Mouse (Mus musculus) fibroblast of lung, adult 2 months (primary cell): Measurements from ENCODE around the gene Zkscan6.
A peak's percentile ranks its signal among the peaks of the same experiment; 100 is the strongest.

Source experiments
- DNase-seq: peaks from one replicate; pipeline ENCODE4 v3.0.0-alpha.2; 2011; ENCODE audit warnings: low read depth

Zkscan6 gene

DNA sequence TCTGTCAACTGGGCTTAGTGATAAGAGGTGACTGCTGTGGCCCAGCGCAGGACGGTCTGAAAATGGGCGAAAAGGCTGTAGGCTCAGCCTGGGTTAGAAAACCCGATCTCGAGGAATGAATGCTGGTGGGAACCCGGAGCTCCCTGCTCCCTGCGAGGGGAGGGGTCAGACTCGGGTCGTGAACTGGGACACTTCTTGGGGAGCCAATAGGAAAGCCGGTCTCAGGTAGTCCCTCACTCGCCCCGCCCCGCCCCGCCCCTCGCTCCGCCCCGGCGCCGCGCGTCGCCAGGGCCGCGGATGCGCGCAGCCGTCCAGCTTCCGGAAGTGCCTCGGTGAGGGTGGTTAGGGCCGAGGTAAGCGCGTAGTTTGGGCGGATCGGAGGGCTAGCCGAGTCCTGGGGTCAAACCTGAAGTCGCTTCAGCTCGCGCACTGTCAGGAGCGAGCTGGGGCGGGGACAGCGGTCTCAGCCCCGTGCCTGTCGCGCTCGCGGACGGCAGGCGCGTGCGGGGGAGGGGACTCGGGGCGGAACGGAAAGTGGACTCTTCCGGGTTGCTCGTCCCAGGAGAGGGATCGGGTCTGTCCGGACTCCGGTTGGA lies at the start of gene Zkscan6:
Gene Zkscan6 (plus strand): TSS at position 267 of the 596 bp plus-strand sequence.
- DNase-seq: peak; percentile 72

DNA sequence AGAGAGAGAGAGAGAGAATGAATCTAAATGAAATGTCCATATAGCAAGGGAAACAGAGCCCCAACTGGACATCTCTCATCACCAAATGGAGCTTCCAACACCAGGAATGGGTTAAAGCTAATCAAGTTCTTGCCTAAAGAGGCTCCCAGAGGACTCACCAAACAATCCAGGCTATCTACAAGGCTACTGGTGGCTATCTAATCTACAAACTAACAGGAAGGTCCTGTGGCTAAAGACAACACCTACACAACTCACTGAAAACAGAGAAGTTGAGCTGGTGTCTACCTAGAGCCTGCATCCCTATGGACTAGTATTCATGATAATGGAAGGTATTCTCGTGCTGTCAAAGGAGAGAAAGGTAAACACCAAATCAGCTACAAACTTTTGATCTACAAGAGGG lies 47.6 kb upstream of the Zkscan6 start:
- no peak for DNase-seq

DNA sequence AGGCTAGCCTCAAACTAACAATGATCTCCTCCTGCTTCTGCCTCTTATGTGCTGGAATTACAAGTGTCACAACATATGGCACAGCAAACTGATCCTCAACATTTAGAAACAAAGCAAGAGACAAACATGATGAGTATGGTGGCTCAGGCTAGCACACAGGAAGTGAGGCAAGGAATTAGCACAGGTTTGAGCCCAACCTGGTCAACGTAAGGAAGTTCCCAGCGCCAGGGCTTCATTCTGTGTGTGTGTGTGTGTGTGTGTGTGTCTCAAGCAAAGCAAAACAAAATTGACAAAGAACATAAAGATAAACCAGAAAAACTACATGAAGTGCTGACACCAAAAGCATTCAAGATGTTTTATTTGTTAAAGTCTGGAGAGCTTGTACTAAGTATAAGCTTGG lies 46.1 kb upstream of the Zkscan6 start:
- DNase-seq: no peak

DNA sequence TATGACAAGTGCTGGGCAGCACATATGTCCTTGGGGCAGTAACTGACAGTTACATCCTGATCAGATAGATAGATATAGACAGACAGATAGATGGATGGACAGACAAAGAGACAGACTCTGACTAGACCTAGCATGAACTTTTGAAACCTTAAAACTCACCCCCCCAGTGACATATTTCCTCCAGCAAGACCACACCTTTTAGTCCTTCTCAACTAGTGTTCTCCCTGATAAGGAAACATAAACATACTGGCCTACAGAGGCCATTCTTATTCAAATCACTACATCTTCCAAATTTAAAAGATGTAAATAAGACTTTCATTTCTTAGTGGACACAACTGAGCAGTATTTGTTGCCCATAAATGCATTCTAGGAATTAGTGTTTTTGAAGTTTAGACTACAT lies 38.5 kb upstream of the Zkscan6 start:
- DNase-seq: no peak

DNA sequence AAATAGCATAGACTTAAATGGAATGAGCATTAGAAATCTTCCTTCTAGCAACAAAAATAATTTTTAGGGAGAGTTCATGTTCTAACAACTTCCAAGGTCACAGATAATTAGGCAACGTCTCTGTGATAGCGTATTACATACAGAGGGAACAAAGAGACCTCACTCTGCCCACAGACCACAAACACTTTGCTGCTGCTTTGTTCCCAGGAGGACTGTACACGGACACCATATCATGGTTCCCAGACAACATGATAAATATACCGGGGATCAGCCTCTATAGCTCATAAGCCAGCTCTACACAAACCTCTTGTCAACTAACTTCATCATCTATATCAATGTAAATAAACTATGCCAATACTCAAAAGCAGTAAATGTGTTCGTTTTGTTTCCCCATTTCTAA lies 37.0 kb upstream of the Zkscan6 start:
- DNase-seq: no peak

DNA sequence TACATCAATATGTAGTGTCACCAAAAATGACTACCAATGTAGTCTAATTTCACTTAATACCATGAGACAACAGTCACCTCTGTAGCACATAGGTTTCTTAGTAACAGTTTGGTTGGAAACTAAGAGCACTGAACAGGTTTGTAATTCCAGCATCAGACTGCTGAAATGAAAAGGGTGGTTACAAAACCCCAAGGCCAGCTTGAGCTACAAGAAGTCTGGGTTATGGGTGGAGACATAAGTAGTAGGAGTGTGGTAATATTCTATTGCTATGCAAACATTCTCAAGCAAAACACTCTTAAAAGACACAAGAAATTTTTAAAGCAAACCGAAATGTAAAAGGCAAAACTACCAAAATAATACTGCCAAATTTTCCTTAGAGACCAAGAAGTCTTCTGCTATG lies 35.4 kb upstream of the Zkscan6 start:
- DNase-seq: no peak

DNA sequence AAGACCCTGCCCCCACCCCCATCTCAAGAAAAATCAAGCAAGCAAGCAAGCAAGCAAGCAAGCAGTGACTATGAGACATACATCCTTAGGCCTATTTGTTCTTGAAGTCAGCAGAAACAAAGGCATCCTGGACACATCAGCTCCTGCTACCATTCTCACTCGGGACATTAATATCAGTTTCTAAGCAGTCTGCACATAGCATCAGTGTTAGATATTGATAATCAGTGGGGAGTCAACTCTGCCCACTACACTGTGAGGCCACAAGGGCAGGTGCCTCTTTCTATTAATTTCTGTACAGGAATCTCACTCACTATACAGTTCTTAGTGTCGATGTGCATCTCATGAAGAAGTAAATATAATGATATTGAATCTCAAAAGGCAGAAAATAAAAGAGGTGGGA lies 33.4 kb upstream of the Zkscan6 start:
- DNase-seq: no peak

DNA sequence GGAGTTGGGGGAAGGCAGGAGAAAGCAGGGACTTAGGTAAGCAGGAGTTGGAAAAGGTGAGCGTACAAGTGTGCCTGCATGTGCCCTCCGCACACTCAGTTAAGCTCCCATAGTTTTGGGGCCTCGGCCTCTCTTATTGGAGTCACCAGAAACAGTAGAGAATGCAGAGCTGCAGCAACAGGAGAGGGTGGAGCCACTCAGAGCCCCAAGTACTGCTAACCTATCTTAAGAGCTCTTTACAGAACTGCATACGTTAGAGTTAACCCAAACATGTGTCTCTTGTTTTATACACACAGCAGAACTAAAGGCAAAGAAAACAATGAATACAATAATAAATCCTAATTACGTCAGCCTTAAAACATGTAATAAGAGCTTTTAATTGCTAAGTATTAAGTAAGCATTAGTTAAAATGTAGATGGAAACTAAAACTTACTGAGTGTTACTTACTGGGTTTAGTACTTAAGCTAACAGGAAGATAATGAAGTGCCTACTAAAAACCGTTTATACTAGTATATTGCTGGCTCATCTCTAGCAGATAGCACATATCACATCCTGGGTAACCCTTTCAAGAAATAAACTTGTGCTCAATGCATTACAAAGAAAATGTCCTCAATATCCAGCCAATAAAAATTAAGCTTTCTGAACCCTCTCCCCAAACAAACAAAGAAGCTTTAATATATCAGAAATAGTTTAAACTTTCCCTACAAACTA lies 32.9 kb upstream of the Zkscan6 start:
- DNase-seq: no peak

DNA sequence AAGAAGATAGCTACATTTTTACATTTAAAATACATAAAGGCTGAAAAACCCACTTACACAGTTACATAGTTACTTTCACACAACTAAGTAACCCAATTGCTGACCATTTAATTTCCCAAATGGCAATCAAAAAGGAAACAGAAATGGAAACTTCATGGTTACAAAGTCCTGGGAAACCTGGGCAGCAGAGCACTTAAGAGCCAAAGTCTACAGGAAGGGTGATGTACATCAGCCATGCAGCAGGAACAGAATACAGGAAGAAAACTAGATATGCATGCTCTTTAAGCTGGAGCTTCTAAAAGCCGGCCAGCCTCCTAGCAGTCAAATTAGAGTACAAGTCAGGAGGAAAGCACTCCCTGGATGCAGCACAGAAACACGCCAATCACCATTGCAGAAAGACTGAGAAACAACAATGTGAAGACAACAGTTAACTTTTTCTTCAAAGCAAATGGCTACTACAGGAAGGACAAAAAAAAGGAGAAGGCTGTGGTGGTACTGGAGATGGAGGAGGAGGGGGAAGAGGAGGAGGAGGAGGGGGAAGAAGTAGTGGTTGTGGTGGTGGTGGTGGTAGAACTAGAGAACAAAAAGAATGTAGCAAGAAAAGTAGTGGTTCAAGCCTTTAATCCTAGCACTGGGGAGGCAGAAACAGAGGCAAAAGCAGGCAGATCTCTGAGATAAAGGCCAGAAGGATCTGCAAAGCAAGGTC lies 29.9 kb upstream of the Zkscan6 start:
- no peak for DNase-seq

DNA sequence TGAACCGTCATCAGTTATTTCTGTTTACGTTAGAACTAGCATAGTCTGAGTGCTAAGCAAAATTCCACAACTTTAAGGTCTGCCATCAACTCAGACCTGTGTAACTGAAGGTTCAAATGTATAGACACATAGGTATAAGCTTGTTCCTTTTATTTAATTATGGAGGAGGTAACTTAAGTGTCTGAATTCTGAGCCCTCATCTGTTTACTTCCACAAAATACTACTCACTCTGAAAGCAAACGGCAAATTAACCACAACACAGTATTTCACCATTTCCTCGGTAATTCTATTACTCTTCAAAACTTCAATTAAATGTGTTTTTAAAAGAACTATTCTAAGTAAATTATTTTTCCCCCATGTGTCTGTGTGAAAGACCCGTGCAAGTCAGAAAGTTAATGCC lies 29.2 kb upstream of the Zkscan6 start:
- no peak for DNase-seq

DNA sequence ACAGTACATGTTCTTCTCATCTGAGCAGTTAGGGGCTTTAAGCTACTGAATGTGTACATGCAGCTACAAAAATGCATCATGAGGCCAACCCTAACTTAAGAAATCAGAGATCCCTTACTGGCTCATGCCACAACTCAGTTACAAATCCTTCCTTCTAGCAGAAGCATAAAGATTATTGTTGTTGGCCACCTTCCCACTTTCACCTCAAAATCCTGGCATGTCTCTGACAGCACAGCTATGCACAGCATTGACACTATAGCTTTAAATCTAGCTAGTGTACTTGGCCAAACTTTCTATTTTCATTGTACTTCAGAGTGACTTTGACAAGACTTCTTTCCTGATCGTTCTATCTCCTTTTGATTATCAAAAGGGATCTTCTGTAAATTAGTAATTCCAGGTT lies 27.9 kb upstream of the Zkscan6 start:
- DNase-seq: no peak

DNA sequence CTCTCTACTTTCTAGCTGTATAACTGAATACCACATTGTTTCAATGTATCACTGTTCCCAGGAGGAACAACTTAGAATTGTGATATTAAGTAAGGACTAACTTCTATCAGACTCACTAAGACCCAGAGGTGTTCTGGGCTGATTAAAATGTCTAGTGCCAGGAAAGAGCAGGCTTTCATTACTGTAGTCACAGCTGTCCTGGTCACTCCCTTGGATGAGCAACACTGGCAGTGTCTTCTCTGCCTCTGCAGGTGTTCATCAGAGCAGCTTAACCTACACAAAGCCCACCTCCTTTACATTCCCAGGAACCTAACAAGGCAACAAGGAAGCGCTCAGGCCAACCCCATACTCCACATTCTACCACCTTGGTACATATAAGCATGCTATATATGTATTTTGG lies 27.4 kb upstream of the Zkscan6 start:
- DNase-seq: no peak

DNA sequence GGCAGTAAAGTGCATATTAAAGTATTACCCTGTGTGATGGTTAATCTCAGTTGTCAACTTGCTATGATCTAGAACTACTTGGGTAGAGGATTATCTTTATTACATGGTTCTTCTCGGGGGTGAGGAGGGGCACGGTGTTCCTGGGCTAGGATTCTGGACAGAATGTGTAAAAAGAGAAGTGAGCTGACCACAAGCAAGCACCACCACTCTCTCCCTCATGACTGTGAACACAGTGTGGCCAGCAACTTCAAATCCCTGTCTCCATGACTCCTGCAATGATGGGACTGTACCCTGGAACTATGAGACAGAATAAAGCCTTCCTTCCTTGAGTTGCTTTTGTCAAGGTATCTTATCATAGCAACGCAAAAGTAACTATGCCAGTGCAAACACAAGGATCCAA lies 25.4 kb upstream of the Zkscan6 start:
- no peak for DNase-seq

DNA sequence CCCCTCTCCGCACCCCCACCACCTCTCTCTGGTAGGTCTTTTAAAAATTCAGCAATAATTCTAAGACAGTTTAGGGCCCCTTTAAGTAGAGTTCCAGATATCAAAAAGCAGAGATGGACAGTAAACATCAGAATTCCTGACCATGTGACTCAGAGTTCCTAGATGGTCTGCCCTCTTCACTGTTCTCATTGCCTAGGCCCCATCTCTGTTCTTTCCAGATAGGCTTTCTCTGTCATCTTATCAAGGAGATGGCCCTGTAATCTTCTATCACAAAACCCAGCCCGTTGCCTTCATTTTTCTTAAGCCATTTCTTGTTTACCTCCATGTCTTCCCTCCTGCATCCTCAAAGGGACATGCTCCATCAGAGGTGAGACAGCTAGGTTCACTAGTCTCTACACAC lies 20.8 kb upstream of the Zkscan6 start:
- no peak for DNase-seq

DNA sequence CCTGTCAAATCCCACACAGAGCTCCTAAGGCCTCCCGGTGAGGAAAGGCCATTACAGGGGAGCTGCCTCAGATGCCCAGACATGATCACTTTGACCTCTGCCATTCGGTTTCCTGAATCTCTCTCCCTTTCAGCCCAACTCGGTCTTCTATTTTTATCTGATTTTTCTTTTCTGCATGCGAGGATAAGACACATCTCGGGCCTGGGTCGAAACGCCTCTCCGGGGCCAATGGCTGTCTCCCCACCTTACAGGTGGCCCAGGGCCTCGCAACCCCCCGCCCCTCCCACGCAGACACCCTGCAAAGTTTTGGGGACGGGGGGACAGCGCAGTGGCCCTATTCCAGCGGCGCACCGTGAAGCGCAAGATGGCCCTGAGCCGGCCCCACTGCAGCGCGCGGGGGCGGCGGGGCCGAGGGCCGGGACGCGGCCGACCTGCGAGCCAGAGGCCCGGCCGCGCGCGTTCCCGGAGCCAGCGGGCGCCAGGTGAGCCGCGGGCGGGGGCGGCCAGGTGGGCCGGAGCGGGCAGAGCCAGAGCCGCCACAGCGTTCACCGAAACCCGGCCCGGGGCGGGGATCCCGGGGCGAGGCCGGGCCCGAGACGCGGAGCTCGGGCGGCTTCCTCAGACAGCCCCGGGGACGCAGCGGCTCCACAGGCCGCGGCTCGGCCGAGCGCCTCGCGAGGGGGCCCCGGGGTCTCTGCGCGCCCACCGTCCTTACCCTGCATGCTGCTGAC lies 19.4 kb upstream of the Zkscan6 start:
- DNase-seq: no peak

DNA sequence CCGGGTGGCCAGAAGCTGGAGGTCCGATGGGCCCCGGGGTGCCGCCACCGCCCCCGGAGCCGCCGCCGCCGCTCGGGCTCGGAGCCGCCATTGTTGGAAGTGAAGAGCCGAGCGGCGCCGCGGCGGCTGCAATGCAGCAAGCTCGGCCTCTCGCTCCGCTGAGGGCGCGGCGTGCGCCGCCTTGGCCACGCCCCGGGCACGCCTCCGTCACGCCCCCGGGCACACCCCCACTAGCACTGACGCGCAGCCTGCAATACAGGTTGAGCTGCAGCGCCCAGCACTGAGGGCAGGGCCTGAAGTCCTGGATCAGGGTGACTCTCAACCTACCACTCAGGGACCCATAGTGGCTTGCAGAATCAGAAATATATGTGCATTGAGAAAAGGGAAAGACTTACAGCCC lies 18.8 kb upstream of the Zkscan6 start, which contains the start of gene Map2k4:
Gene Map2k4 (minus strand): TSS at position 144 of the 400 bp plus-strand sequence.
- peak; percentile 89 for DNase-seq

DNA sequence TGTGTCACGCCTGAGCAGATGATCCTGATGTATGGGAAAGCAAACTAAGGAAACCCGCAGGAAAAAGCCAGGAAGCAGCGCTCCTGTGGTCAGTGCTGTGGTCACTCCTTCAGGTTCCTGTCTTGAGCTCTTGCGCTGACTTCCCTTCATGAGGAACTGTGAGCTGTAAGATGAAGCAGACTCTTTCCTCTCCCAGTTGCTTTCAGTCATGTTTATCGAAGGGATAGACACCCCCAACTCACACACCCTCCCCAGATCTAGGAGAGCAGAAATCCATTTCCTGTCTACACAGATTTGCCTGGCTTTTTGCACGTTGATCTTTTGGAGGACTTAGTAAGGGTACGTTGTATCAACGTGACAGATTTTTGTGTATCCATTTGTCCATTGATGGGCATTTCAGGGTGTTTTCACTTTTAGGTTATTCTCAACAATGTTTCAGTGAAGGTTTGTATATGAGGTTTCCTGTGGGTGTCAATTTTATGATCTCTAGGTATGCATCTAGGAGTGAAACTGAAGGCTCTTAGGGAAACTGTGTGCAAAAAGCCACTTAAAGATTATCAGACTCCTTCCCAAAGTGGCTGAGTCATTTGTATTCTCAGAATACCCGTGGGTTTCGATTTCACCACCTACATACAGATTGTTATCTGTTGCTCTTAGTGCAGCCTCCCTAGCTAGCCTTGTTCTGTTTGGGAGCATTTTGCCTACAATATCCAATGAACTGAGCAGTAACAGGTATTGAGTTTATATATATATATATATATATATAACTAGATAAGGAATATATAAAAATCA lies 12.4 kb upstream of the Zkscan6 start:
- DNase-seq: no peak

DNA sequence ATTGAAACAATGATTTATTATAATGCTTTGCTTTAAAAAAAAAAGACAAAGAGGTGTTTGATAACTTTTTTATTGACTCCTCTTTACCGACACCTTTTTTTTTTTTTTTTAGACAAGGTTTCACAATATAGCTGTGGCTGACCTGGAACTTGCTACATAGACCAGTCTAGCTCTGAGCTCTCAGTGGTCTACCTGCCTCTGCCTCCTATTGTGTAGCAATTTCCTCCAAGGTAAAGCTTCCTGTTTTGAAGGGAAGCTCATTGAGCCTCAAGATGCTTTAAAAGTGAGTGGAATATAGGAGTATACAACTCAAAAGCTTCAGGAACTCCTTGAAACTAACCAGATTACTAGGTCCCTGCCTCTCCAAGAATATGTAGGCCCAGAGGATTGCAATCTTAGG lies 11.1 kb upstream of the Zkscan6 start:
- no peak for DNase-seq

DNA sequence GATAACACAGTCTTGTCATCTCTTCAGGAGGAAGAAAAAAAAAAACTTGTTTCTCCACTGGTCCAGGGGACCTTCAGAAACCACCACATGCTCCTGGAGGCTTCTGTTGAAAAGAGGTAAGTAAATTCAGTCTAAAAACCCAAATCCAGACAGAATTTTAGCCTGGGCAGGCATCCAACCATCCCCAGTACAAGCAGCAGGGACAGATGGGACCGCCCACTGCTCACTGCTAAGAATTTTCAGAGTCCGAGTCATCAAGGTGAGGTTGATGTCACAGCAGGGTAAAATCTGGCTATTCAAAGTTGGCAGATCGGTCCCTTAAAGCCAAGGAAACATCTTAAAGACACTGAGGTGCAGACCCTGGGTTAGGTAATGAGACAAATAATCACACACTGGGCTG lies 5.1 kb upstream of the Zkscan6 start:
- no peak for DNase-seq

DNA sequence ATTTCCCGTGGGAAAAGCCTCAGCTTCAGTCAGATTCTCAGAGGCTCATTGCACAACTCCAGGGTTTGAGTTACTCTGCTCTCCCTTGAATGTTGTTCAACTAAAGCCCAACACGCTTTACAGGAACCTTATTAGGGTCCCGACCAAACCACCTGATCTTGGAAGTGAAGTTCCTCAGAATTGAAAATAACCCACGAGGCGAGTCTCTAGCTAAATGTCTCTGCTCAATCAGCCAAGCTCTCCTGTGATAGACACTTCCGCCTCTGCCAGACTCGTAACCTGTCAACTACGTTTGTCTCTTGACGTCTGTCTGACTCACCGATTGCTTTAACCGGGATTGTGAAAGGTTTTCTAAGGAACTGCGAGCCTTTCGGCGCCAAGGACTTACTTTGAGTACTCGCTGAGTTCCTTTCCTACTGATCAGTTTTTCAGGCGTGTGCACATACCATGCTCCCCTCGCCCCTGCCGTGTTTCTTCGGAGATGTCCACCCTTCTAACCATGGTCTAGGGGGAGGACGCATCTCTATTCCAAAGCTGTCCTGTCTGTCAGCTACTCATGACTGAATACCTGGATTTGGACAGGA lies 562 bp upstream of the Zkscan6 start:
- peak; percentile 87 for DNase-seq

DNA sequence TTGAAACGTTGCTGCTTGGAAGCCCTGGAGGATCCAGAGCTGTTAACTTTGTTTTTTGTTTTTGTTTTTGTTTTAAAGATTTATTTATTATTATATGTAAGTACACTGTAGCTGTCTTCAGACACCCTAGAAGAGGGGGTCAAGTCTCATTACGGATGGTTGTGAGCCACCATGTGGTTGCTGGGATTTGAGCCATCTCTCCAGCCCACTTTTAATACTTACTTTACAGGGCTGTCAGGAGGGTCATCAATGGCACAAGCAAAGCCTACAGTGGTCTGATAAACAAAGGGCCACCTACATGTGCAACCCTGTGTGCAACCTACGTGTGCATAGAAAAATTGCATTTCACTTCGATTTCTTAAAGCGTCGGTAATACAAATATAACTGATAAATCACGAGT lies 626 bp downstream of the Zkscan6 start:
- DNase-seq: no peak

DNA sequence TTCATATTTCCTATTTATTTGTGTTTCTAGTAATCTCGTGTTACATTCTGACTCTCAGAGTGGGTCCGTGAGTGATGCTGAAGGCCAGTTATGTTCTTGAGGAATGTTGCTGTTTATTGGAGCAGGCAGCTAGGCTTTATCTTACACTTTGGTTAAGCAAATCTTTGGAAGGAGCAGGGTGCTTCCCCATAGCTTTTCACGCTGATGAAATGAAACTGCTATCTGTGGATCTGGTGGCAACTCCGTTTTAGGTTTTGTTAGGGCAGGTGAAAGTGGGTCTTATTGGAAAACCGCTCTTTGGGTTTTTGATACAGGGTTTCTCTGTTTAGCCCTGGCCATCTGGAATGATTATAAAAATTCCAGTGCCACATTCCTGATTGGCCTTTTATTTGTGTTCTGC lies 5.1 kb downstream of the Zkscan6 start:
- no peak for DNase-seq
